Mouse (Mus musculus) thymus, adult 2 months (tissue): ENCODE results near the gene Dapl1.

Source experiments
- CTCF ChIP-seq: fragments of 200-500 bp; IDR thresholded peaks from 2 replicates; pipeline ENCODE4 v1.5.1; 2012; ENCODE audit warnings: mild to moderate bottlenecking, control low read depth, low read length, moderate library complexity, borderline replicate concordance; ENCODE audit not compliant: control insufficient read depth, poor library complexity, insufficient read depth; ENCODE audit errors: extremely low read depth
- POLR2A ChIP-seq: fragments of 200-500 bp; IDR thresholded peaks from 2 replicates; pipeline ENCODE4 v1.6.1; 2012; ENCODE audit warnings: mild to moderate bottlenecking, low read length, control low read depth, moderate library complexity; ENCODE audit not compliant: control insufficient read depth, poor library complexity, insufficient read depth; ENCODE audit errors: extremely low read depth

DNA sequence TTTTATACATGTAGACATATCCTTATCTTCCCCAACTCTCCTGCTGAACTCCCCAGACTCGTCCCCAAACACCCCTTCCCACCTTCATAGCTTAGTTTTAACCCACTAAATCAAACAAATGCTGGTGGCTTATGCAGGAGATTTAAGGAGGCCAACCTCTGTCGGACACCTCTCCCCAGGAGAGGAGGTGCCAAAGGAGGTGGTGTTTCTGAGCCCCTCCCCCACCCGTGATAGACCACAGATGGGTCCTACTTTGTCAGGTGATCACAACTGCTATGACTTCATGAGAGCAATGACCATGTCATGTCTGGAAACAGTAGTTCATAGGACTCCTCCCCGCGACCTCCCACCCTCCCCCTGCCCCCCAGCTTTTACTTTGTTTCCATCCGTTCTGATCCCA lies 26.4 kb downstream of the Dapl1 start:
- TF ChIP-seq CTCF (no peak), POLR2A (no peak)
